Mouse (Mus musculus): ENCODE data around the gene Fuom. TPM values are rescaled to one million over a fixed set of nuclear protein-coding genes. Genes with fewer than 3 reads are reported as not detected.

Gene Fuom
- 2.6 TPM for polyA plus RNA-seq (2017; shearing (Covaris generic))

DNA sequence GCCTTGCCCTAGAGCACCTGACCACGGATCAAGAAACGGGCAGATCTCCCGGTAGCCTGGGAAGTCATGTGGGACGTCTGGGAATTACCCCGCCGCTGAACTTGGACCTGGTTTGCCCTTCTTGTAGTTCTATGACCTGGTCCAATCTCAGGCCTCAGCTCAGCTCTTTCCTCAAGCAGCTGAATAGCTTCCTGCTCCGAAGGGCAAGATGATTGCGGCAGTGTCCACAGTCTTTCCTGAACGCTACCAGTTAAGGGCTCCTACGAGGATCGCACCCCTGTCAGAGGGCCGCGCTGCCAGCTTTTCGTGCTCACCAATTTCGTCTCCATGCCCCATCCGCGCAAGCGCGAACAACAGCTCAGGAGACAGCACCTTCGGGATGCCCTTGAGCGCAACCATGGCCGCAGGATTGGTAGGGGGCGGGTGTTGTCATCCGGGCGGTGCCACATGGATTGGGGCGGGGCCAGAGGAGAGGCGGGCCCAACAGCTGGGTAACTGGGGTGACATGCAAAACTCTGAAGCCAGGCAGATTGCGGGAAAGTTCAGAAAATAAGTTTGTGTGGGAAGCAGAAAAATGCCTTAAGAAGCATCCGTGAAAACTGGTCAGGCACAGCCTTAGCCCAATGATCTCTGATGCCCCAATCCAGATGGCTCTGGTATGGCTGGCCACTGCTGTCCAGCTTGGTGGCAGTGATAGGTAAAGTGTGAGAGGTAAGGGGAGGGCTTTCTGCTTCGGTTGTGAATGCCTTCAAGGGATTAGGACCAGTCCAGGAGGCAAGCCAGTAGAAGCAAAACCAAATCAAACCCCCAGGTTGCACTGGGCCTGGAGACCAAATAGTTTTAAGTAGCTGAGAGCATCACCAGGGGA lies at the start of gene Fuom:
Gene Fuom, minus strand, starts transcription at position 449 of the 868 bp plus-strand sequence.

DNA sequence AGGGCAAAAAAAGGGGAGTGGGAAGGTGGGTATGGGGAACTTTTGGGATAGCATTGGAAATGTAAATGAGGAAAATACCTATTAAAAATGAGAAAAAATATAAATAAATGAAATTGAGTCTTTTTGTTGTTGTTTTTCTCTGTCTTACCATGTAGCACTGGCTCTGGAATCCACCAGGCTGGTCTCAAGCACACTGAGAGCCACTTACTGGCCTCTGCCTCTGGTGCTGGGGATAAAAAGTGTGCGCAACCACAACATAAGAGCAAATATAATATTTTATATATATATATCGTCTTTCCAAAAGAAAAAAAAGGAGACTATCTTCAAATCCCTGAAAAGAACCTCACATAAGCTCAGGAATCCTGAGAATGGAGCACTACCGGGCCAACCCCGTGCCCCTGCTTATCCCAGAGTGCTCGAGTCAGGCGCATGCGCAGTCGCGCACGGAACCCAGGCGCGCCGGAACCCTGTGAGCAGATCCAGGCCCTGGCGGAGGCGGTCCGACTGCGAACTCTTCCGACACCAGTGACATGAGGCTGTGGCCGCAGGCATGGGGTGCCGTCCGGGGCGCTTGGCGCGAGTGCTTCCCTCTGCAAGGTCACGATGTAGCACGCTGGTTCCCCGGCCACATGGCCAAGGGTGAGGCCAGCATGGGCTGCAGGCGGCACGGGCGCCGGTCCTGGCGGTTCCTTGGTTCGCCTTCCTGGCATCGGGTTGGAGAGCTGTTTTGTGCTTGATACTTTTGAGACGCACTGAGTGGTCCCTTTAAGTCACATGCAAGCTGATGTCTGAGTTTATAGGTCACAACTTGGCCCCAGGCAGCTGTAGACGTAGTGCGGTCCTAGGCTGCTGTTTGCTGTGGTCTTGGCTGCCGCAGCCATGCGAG lies 35.1 kb upstream of the Fuom start, which contains the start of gene Mtg1:
Gene Mtg1, plus strand, starts transcription at position 430 of the 886 bp plus-strand sequence.

DNA sequence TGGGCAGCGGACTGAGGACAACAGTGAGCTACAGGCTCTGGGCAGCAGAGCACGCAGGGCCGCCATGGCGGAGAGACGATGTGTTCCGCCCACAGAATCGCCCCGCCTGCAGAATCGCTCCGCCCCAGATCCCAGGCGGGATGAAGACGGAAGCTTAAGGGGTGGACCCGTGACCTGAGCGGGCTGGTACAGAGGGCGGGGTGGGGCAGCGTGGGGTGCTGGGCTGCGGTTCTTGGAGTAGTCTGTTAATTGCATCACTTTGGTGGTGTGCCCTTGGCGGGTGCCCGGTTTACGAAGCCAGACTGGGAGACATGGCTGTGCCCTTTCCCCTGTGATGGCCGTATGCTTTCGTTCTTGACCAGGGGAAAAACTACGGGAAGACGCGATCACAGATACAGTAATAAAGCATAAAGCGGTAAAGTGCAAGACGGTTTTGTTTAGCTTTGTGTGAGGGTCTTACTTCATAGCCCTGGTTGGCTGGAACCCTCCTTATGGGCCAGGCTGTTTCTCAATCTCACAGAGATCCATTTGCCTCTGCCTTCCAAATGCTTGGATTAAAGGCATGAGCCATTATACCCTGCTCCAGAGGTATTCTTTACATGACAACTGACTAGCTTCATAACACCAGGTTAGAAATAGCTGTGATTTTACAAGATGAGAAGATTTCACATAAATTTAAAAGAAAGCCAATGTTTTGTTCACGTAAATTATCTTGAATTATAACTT lies 14.3 kb upstream of the Fuom start, which contains the start of gene Echs1:
Gene Echs1, minus strand, starts transcription at position 148 of the 726 bp plus-strand sequence.

DNA sequence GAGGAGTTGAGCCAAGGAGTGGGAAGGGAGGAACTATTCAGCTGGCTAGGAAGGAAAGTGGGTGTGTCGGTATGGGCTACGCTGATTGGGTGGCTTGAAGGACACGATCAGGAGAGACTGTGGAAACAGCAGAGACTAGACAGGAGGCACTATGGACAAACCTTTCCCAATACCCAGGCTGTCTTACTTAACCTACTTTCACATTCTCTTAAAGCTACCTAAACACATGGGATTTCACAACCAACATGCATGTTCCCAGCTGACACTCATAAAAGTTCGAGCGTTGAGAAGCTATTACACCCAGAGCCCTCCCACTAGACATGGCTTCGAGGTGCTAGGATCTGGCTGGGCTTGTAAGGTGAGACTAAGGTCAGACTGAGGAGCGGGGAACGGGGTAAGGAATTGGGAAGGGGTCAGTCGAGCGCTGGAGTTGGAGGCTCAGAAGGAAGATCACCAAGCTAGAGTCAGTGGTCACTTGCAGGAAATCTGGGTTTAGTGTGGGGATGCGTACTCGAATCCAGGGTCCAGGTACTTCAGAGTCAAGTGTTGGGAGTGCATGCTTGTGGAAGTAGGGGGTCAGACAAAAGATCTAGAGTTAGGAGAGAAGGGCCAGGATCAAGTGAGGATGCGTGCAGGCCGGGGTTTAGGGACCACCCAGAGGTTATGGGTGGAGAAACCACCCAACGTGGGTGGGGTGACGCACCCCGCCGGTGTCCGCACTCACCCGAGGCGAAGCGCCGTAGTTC lies 13.5 kb upstream of the Fuom start, which contains the start of gene Paox:
Gene Paox, plus strand, starts transcription at position 217 of the 746 bp plus-strand sequence.

DNA sequence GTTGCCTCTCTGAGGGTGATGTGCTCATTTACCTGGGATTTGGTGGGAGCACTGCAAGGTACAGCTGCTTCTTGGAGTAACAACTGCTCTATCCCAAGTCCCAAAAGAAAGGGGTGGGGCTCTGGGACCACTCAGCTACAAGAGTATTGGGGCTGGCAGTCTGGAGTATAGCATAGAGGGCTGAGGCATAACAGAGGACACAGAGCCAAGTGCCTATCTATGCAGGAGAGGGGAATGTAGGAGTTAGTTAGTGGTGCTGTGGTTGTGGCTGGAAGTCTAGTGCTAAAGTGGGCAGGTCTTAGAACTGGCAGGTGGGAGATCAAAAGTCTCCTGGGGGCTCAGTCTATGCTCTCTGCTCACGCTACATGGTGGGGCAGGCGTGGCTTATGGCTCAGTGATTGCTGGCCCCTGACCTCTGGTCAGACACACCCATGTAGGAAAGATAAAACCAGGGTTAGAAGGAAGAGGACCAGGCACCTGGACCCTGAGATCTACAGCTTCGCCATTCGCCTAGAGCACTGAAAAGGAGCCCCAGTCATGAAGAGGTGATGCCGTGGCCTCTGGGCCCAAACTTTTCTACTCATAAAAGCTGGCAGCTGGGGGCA lies 9.2 kb downstream of the Fuom start, which contains the start of gene Prap1:
Gene Prap1, plus strand, starts transcription at position 472 of the 605 bp plus-strand sequence.

DNA sequence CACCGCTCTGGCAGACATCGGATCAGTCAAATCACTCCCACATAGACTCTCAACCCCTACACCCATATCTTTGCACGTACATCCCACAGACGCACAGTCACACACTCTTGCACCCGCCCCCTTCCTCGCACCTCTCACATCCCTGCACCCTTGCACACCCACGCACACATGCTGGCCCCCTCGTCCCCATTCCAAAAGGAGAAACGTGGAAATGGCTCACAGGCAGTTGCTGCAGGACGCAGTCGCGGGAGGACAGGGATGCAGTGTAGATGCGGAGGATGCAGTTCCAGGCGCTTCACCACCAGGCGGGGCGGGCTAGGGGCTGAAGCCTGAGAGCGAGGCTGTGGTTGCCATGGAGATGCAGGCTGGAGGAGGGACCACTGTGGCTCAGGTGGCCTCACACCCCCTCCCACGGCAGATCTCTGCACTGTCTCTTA lies 20.0 kb downstream of the Fuom start, which contains the start of gene Caly:
Gene Caly, minus strand, starts transcription at position 307 of the 437 bp plus-strand sequence.

DNA sequence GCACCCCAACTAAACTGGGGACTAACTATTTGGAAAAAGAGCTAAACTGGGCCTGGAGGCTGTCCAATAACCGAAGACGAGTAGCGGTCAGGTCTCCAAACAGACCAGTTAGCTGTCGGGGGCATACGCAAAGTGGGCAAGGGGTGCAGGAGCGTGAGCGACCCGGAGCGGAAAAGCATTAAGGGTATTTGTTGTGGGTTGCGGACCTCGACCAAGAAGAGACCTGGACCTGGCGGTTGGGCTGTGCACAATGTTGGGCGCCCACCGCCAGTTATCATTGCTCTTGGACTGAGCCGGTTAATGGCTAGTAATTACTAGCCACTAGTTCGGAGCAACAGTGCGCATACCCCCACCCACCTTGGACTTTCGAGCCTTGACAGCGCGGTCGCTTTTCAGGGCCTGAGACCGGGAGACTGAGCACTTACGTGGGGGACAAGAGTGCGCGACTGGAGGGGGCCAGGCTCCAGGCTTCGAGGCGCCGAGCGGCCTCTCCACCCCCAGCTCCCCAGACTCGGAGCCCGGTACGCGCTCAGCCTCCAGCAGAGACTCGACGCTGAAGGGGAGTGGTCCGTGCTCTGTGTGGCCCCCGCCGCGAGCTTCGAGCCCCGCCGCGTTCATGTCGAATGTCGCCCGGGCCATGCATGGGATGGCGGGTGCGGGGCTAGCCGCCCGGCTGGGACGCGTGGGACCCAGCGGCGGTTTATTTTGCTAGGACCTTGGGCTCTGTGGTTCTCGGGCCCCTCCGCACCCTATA lies 53.7 kb downstream of the Fuom start, which contains the start of gene Msx3:
Gene Msx3, minus strand, starts transcription at position 729 of the 754 bp plus-strand sequence.

Other genes with a start within 250 kb of the Fuom start
- gene Kndc1, start 207.7 kb downstream of the Fuom start, polyA plus RNA-seq (2017; shearing (Covaris generic)), result not detected
- gene Utf1, start 158.7 kb downstream of the Fuom start, polyA plus RNA-seq (2017; shearing (Covaris generic)), result 0.37 TPM
- gene 6430531B16Rik, start 123.7 kb downstream of the Fuom start, polyA plus RNA-seq (2017; shearing (Covaris generic)), result not detected
- gene Adam8, start 109.9 kb downstream of the Fuom start, polyA plus RNA-seq (2017; shearing (Covaris generic)), result 0.21 TPM
- gene Zfp511, start 66.0 kb downstream of the Fuom start, polyA plus RNA-seq (2017; shearing (Covaris generic)), result 42.6 TPM
- gene Tubgcp2, start 65.8 kb downstream of the Fuom start, polyA plus RNA-seq (2017; shearing (Covaris generic)), result 29.9 TPM
- gene Msx3, start 53.4 kb downstream of the Fuom start, polyA plus RNA-seq (2017; shearing (Covaris generic)), result not detected
- gene Caly, start 19.9 kb downstream of the Fuom start, polyA plus RNA-seq (2017; shearing (Covaris generic)), result not detected
- not detected for gene Prap1, start 9.0 kb downstream of the Fuom start, polyA plus RNA-seq (2017; shearing (Covaris generic))
- 6.3 TPM for gene Paox, start 13.4 kb upstream of the Fuom start, polyA plus RNA-seq (2017; shearing (Covaris generic))
- 32.1 TPM for gene Echs1, start 14.0 kb upstream of the Fuom start, polyA plus RNA-seq (2017; shearing (Covaris generic))
- gene Mtg1, start 35.1 kb upstream of the Fuom start, polyA plus RNA-seq (2017; shearing (Covaris generic)), result 20.7 TPM
- gene Sprn, start 52.4 kb upstream of the Fuom start, polyA plus RNA-seq (2017; shearing (Covaris generic)), result not detected
- not detected for gene Olfr522, start 62.3 kb upstream of the Fuom start, polyA plus RNA-seq (2017; shearing (Covaris generic))
- gene Olfr523, start 70.8 kb upstream of the Fuom start, polyA plus RNA-seq (2017; shearing (Covaris generic)), result not detected
- not detected for gene Olfr524, start 103.5 kb upstream of the Fuom start, polyA plus RNA-seq (2017; shearing (Covaris generic))
- not detected for gene Cd163l1, start 115.8 kb upstream of the Fuom start, polyA plus RNA-seq (2017; shearing (Covaris generic))
- gene 5830411N06Rik, start 144.8 kb upstream of the Fuom start, polyA plus RNA-seq (2017; shearing (Covaris generic)), result not detected
- 0.10 TPM for gene Olfr525, start 218.4 kb upstream of the Fuom start, polyA plus RNA-seq (2017; shearing (Covaris generic))
- not detected for gene Olfr527, start 231.6 kb upstream of the Fuom start, polyA plus RNA-seq (2017; shearing (Covaris generic))